Mouse (Mus musculus) intestine, postnatal 0 days (tissue): ENCODE measurements around the gene Fam160a1. TPM values are rescaled to one million over a fixed set of nuclear protein-coding genes. Genes with fewer than 3 reads are reported as not detected.

Source experiments
- ATAC-seq: fragments of 200-750 bp; cut with Nextera tagmentation; 2 replicates; pipeline ENCODE4 v1.8.0; 2017; ENCODE audit warnings: mild to moderate bottlenecking, moderate TSS enrichment, moderate library complexity
- H3K27ac ChIP-seq: fragments of 300-500 bp; sonication (generic); 2 replicates; pipeline ENCODE4 v1.5.1; 2014; ENCODE audit warnings: mild to moderate bottlenecking, low read depth, low read length, moderate library complexity
- H3K27me3 ChIP-seq: fragments of 300-500 bp; sonication (generic); replicated peaks from 2 replicates; pipeline ENCODE4 v1.6.1; 2014; ENCODE audit warnings: low read length, mixed read lengths; ENCODE audit not compliant: control insufficient read depth, insufficient read depth
- H3K36me3 ChIP-seq: fragments of 300-500 bp; sonication (generic); 2 replicates; pipeline ENCODE4 v1.6.1; 2014; ENCODE audit warnings: mild to moderate bottlenecking, moderate library complexity; ENCODE audit not compliant: control insufficient read depth, insufficient read depth
- H3K4me1 ChIP-seq: fragments of 300-500 bp; sonication (generic); replicated peaks from 2 replicates; pipeline ENCODE4 v1.6.1; 2014; ENCODE audit warnings: antibody characterized with exemption, low read length, mixed read lengths; ENCODE audit not compliant: control insufficient read depth, insufficient read depth
- H3K4me2 ChIP-seq: fragments of 300-500 bp; sonication (generic); replicated peaks from 2 replicates; pipeline ENCODE4 v1.6.1; 2014; ENCODE audit warnings: low read depth, mild to moderate bottlenecking, moderate library complexity
- H3K4me3 ChIP-seq: fragments of 300-500 bp; sonication (generic); 2 replicates; pipeline ENCODE4 v1.5.1; 2014; ENCODE audit warnings: low read depth, low read length
- H3K9ac ChIP-seq: fragments of 300-500 bp; sonication (generic); 2 replicates; pipeline ENCODE4 v1.6.1; 2014; ENCODE audit warnings: mild to moderate bottlenecking, low read depth, low read length
- H3K9me3 ChIP-seq: fragments of 300-500 bp; sonication (generic); 2 replicates; pipeline ENCODE4 v1.6.1; 2016; ENCODE audit warnings: mixed run types; ENCODE audit not compliant: control insufficient read depth
- CTCF ChIP-seq: sonication (generic); IDR thresholded peaks from 2 replicates; pipeline ENCODE4 v1.5.1; 2016; ENCODE audit warnings: low read depth, mild to moderate bottlenecking, control low read depth, antibody characterized with exemption, moderate library complexity
- WGBS: fragments of 180-500 bp; shearing (Covaris S2); extraction: QIAGEN DNeasy Blood & Tissue Kit; methylation state at CpG from one replicate; pipeline ENCODE4 v1.1.7; 2014; 5-methylcytosine and 5-hydroxymethylcytosine counted together
- polyA plus RNA-seq: library from polyadenylated mRNA; unstranded; fragments of >200 nt; fragmentation: Nextera tagmentation; extraction: Ambion mirVana; gene quantifications from 2 replicates; pipeline ENCODE4 v1.2.1, GENCODE M21; 2015

Gene Fam160a1
- polyA plus RNA-seq, 1 experiment from 2014 or later = 2.6 TPM

- 75% methylated on average over 10 of the region's 10 CpGs for WGBS
- ATAC-seq = no peak
- Histone ChIP-seq H3K9ac (no peak overlapping the region), H3K27ac (no peak overlapping the region), H3K9me3 (no peaks in the 10 kb centered on the region), H3K4me1 (no peaks in the 10 kb centered on the region), H3K4me3 (no peak overlapping the region), H3K36me3 (no peaks in the 10 kb centered on the region), H3K27me3 (no peaks in the 10 kb centered on the region), H3K4me2 (no peak overlapping the region)
- no peak for TF ChIP-seq CTCF
Observed at GRCm38 (mm10) chr3:85661926-85662813, 154.9 kb downstream of the Fam160a1 start.

GRCm38 (mm10) chr3:85659681-85660080 is 157.4 kb downstream of the Fam160a1 start:
- WGBS = 87% methylated on average over 7 of the region's 7 CpGs
- no peak for TF ChIP-seq CTCF
- Histone ChIP-seq H3K9ac (no peak overlapping the region), H3K4me2 (no peak overlapping the region), H3K4me1 (no peaks in the 10 kb centered on the region), H3K27ac (no peak overlapping the region), H3K27me3 (no peaks in the 10 kb centered on the region), H3K9me3 (no peaks in the 10 kb centered on the region), H3K4me3 (no peak overlapping the region), H3K36me3 (no peaks in the 10 kb centered on the region)
- ATAC-seq = no peak

GRCm38 (mm10) chr3:85655538-85655937 is 161.6 kb downstream of the Fam160a1 start:
- no peak for TF ChIP-seq CTCF
- ATAC-seq = no peak

GRCm38 (mm10) chr3:85652727-85653665 is 164.1 kb downstream of the Fam160a1 start:
- Histone ChIP-seq H3K27ac (no peak overlapping the region), H3K9ac (no peak overlapping the region), H3K4me3 (no peak overlapping the region), H3K4me2 (no peak overlapping the region), H3K27me3 (no peaks in the 10 kb centered on the region), H3K9me3 (no peaks in the 10 kb centered on the region), H3K36me3 (no peaks in the 10 kb centered on the region; the same call in 1 of the 2 replicates), H3K4me1 (no peaks in the 10 kb centered on the region)
- ATAC-seq = no peak
- TF ChIP-seq CTCF = no peak
- 66% methylated on average over 4 of the region's 4 CpGs for WGBS

More at GRCm38 (mm10) chr3:85655538-85655937, 161.6 kb downstream of the Fam160a1 start:
- no peaks in the 10 kb centered on the region; the same call in 1 of the 2 replicates for H3K36me3 ChIP-seq
- no peak overlapping the region for H3K4me2 ChIP-seq
- H3K4me3 ChIP-seq = no peak overlapping the region
- no peaks in the 10 kb centered on the region for H3K4me1 ChIP-seq
- no peak overlapping the region for H3K9ac ChIP-seq
- WGBS = 94% methylated on average over 3 of the region's 3 CpGs
- no peak overlapping the region for H3K27ac ChIP-seq
- no peaks in the 10 kb centered on the region for H3K27me3 ChIP-seq
- H3K9me3 ChIP-seq = no peaks in the 10 kb centered on the region

- no peak for ATAC-seq
- TF ChIP-seq CTCF = no peak
- H3K9ac ChIP-seq = no peak overlapping the region
- no peak overlapping the region for H3K27ac ChIP-seq
- H3K4me2 ChIP-seq = no peak overlapping the region
- H3K9me3 ChIP-seq = no peaks in the 10 kb centered on the region
- no peaks in the 10 kb centered on the region for H3K27me3 ChIP-seq
- no peaks in the 10 kb centered on the region; the same call in 1 of the 2 replicates for H3K36me3 ChIP-seq
- 95% methylated on average over 4 of the region's 4 CpGs for WGBS
- no peaks in the 10 kb centered on the region for H3K4me1 ChIP-seq
- H3K4me3 ChIP-seq = no peak overlapping the region
Observed at GRCm38 (mm10) chr3:85649176-85649575, 167.9 kb downstream of the Fam160a1 start.

- no peak for TF ChIP-seq CTCF
- Histone ChIP-seq H3K4me1 (no peaks in the 10 kb centered on the region), H3K27me3 (no peaks in the 10 kb centered on the region), H3K36me3 (no peaks in the 10 kb centered on the region; the same call in 1 of the 2 replicates), H3K4me3 (no peak overlapping the region), H3K9me3 (no peaks in the 10 kb centered on the region), H3K27ac (no peak overlapping the region), H3K9ac (no peak overlapping the region), H3K4me2 (no peak overlapping the region)
- no peak for ATAC-seq
- WGBS = 58% methylated on average over 7 of the region's 7 CpGs
Observed at GRCm38 (mm10) chr3:85645517-85646004, 171.5 kb downstream of the Fam160a1 start.
